Mouse (Mus musculus) ES-Bruce4 (cell line): Measurements from ENCODE around the gene Ucma.

ENCODE experiments used
- CTCF ChIP-seq: IDR thresholded peaks from one replicate; pipeline ENCODE4 v1.8.1; 2011; ENCODE audit warnings: low read depth, low read length
- EP300 ChIP-seq: IDR thresholded peaks from 2 replicates; pipeline ENCODE4 v1.6.1; 2011; ENCODE audit warnings: low read depth, low read length; ENCODE audit not compliant: insufficient read depth
- POLR2A ChIP-seq: IDR thresholded peaks from one replicate; pipeline ENCODE4 v1.8.1; 2011; ENCODE audit warnings: low read length; ENCODE audit not compliant: insufficient read depth

DNA sequence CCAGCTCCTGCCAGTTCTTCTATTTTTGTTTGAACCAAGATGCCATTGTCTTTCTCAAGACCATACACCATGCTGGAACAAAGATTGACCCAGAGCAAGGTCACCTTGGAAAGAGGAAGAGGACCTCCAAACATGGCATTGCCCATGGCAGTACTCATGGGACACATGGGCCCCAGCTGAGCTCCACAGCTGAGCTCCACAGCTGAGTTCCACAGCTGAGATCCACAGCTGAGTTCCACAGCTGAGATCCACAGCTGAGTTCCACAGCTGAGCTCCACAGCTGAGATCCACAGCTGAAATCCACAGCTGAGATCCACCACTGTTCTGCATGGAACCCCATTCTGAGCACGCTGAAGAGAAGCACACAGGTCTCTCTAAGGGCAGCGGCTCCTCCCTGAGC, 24.9 kb upstream of the Ucma start:
- TF ChIP-seq POLR2A: no peak
- TF ChIP-seq CTCF: no peak
- TF ChIP-seq EP300: no peak
